Mouse (Mus musculus): ENCODE results near the gene Slc7a6os. TPM values are rescaled to one million over a fixed set of nuclear protein-coding genes. Genes with fewer than 3 reads are reported as not detected.
A peak's percentile ranks its signal among the peaks of the same experiment; 100 is the strongest.
"Not testable (repeated sequence)": the region's sequence is repeated elsewhere in the genome, so short reads cannot be mapped to it uniquely, and the experiment has no call there.

Slc7a6os gene
- total RNA-seq (2021): 10 to 100 TPM; 34.1 to 38.0 TPM
- long read RNA-seq, experiment 1, partial matches to known transcripts: 3 of 9 reads
- long read RNA-seq, experiment 1, other reads (novel, unspliced or antisense): 3 of 9 reads
- long read RNA-seq, experiment 2, transcript Slc7a6os-201 (5 exons, 1,246 nt): major isoform, 6 of 19 reads
- long read RNA-seq, experiment 2, partial matches to known transcripts: 5 of 19 reads
- long read RNA-seq, experiment 2, other reads (novel, unspliced or antisense): 6 of 19 reads

DNA sequence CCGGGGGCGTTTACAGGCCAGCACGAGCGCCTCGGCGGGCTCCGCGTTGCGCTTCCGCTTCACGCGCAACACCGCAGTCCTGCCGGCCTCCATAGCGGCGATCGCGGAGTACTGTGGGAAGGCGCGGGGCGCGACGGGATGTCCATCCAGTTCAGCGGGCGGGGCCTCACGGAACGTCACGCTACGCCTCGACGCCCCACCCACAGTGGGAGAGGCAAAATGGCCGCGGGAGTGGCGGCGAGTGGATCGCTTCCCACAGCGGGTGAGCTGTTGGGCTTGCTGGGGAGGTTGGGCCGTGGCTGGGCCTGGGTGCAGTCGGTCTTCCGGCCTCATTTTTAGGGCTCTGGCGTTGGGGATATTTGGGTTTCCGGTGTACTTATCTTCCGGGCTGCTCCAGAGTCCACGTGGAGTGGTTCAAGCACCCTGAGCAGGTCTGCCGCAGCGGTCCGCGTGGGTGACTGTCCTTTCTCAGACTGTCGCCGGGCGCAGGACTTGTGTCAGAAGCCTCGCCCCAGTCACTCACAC is at the start of gene Slc7a6os, which contains the start of gene Prmt7:
Gene Slc7a6os (minus strand): TSS at position 115 of the 525 bp plus-strand sequence.
Gene Prmt7 (plus strand): TSS at position 116 of the 525 bp plus-strand sequence.
- DNase-seq (ENCODE audit: low spot score in 2 of 2): peak; percentile 89 to 94

DNA sequence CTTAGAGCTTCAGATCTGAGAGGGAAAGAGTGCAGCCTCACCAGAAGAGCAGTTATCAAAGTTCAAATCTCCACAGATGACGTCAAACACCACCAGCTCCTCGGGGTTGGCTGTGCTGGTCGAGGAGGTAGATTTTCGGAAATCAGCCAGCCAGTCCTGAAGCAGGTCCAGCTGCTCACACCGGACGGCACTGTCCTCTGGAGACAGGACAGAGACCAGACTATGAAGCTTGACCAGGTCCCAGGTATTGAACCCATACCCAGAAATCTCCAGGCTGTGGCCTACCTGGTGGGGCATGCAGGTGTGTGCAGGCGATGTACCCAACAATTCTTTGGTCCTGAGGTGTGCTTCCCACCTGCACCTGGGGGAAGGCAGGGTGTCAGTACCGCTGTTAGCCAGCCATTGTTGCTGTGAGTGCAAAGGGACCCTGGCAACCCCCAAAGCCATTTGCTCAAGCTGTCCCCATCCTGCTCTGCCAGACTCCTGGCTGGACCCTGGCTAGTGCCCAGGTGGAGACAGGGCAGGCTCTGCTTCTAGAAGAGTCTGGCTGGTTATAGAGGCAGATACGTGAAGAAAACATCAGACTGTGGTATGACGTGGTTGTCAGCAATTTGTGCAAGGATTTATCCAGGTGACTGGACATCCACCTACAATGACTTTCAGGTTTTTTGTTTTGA is 49.0 kb upstream of the Slc7a6os start:
- DNase-seq (ENCODE audit: low spot score in 2 of 2): no peak

DNA sequence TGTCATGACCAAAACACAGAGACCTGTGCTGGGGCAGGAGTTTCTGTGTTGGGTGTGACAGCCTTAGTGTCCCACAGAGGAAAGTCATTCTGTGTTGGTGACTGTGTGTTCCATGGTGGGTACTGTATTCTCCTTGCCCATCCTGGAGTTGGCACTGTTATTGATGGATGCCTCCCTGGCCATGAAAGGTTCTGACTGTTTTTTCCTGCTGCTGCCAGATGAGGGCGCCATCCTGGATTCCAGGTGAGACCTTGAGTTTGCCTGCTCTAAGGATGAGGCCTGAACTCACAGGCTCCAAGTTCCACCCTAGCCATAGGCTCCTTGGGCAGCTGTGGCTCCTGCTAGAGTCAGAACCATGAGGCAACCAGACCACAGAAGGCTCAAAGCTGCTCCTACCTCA is 47.4 kb upstream of the Slc7a6os start:
- DNase-seq (ENCODE audit: low spot score in 2 of 2): peak in 1 of 2 experiments; percentile 10

DNA sequence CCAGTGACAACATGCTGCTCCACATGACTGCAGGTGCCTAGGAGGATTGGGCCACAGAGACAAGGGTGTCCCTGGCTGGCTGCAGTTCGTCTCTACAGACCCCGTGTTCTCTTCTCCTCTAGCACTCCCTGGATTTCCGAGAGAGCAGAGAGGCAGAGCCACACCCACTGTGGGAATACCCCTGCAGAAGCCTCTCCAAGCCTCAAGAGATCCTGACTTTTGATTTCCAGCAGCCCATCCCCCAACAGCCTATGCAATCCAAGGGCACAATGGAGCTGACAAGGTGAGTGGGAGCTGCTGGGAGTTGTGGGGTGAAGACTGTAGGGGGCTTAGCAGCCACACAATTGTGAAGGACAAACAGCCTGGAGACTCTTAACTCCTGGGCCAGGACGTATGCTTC is 39.5 kb upstream of the Slc7a6os start:
- no peak for DNase-seq (ENCODE audit: low spot score in 2 of 2)

DNA sequence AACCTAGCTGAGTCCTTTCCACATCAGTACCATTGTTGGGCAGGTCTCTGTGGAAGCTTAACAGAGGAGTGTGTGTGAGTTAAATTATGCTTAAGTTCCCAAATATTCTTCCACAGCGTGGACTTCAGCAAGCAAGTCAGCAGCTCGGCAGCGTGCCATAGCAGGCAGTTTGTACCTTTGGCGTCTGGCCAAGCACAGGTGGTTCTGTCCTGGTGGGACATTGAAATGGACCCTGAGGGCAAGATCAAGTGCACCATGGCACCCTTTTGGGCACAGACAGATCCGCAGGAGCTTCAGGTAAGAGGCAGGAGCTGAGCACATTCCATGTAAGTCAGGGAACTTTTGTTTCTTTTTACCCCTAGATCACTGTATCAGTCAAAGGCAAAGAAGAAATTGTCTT is 26.4 kb upstream of the Slc7a6os start:
- DNase-seq (ENCODE audit: low spot score in 2 of 2): no peak

DNA sequence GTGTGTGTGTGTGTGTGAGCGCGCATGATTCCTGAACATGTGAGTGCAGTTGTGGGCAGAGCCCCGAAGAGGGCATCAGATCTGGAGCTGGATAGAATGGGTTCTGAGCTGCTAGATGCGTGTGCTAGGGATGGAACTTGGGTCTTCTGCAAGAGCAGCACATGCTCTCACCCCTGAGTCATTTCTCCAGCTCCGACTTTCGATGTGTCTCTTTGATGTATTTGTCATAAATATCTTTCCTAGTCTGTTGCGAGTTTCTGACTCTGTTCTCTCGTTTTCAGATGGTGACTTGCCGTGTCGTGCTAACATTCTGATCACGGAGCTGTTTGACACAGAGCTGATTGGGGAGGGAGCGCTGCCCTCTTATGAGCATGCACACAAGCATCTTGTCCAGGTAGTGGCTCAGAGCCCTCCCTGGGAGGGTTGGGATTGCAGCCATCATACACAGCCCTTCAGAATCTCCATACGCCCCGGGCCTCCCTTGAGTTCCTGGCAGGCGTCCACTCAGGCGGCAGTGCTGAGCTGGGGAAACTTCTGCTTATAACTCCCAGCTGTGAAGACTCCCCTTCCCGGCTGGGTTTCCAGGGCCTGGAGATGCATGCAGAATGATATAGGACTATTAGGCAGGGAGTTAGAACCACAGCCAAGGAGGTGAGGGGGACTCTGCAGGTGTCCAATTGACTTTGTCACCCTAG is 24.0 kb upstream of the Slc7a6os start:
- no peak for DNase-seq (ENCODE audit: low spot score in 2 of 2)

DNA sequence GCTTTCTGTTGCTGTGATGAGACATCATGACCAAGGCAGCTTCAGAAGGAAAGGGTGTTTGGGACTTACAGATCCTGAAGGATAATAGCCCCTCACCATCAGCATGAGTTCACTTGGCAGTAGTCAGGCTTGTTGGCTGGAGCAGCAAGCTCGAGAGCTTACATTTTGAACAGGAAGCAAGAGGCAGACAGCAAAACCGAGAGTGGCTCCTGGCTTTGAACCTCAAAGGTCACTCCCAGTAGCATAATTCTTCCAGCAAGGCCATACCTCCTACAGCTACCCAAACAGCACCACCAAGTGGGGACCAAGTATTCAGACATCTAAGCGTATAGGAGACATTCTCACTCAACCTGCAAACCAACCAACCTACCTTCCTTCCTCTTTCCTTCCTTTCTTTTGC is 22.0 kb upstream of the Slc7a6os start:
- no peak for DNase-seq (ENCODE audit: low spot score in 2 of 2)

DNA sequence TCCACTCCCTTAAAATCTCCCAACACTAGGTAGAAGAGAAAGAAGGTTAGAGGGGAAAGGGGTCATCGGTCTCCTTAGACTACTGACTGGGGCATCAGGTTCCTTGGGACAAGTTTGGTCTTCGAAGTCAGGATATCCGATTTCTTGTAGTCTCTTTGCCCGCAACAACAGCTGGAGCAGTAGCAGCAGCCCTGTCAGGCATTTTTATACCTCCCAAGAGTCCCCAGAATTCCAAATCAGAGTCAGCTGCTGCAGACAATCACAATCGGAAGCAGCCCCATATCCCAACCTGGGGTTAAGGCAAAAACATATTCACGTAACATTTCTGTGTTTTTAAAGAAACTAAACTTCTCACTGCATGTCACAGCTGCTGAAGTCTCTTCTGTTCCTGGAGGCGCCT is 20.8 kb upstream of the Slc7a6os start:
- DNase-seq (ENCODE audit: low spot score in 2 of 2): no peak

DNA sequence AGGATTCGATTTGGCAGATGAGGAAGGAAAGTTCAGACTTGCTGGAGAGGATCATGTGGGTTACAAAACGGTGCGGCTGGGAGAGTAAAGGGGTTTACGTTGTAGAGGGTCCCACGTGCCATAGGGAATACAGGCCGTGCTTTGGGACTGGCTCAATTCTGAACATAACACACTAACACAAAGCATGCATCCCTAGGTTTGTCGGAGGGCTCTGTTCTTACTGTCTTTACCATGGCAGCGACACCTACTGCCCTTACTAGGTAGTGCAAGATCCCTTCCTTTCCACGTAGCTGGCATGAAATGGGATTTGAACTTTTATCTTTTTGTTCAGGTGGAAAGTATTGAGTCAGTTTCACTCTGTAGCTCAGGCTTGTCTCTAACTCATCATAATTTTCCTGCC is 15.9 kb upstream of the Slc7a6os start:
- DNase-seq (ENCODE audit: low spot score in 2 of 2): no peak

DNA sequence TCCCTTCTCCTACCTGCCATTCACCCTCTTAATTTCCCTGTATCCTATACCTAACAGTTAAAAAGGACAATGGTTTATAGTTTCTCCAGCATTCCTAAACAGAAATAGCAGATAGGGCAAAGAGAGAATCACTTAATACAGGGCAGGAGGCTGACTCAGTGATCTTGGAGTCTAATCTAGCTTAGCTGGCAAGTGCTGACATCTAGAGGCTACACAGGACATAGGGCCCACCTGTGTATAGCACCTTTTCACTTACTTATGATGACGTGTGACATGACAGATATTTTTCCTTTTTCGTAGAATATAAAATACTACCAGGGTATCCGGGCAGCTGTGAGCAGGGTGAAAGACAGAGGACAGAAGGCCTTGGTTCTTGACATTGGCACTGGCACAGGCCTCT is 8.9 kb upstream of the Slc7a6os start:
- no peak for DNase-seq (ENCODE audit: low spot score in 2 of 2)

DNA sequence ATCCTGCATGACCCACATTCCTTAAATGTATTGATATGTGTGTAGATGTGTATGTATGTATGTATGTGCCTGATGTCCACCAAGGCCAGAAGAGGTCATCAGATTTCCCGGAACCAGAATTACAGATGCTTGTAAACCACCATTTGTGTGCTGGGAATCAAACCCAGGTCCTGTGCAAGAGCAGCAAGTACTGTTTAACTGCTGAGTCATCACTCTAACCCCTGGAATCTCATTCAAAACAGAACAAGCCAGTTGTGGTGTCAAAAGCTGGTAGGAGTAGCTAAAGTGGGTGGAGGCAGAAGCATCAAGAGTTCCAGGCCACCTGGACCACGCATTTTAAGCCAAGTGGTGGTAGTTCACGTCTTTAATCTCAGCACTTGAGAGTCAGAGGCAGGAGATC is 3.2 kb upstream of the Slc7a6os start:
- DNase-seq (ENCODE audit: low spot score in 2 of 2): no peak

DNA sequence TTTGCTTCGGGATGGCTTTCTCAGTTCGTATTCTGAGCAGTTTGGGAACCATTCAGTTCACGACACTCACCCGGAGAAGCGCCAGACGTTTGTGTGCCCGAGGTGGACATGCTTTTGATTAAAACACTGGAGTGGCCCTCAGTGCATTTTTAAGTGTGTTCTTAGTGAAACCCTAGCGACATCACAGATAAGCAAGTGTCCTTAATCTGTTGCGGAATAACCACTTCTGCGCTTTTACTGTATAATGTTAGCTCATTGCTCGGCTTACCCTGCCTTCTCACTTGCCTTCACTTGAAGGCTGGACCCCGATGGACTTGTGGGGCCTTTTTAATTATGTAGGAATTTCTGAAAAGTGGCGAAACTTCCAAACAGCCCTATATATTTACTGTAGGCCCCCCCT is 686 bp upstream of the Slc7a6os start:
- no peak for DNase-seq (ENCODE audit: low spot score in 2 of 2)

DNA sequence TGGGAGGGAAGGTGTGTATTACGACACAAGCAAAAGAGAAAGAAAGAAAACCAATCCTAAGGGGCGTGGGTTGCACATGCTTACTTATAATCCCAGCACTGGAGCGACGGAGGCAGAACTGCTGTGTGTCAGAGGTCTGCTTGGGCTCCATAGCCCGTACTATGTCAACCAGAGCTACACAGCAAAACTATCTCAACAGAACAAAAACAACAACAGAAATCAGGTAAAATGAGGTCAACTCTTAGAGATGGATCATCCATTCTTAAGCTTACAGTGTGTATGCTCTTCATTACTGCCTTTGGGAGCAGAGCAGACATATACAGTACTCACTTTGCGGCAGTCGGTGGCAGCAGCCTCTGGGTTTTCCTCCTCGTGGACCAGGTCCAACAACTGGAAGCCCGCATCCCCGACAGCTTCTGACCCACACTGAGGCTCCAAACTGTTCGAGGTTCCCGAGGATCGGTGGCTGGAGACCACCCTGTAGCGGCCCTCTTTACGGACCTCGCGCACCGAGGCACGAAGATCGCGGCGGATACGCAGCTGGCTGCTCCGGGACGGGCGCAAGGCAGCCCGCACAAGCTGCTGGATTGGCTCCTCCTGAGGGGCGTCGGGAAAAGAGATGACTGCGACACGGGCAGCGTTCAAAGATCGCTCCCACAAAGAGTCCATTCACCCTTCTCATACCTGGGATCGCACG is 552 bp downstream of the Slc7a6os start:
- DNase-seq (ENCODE audit: low spot score in 2 of 2): no peak

DNA sequence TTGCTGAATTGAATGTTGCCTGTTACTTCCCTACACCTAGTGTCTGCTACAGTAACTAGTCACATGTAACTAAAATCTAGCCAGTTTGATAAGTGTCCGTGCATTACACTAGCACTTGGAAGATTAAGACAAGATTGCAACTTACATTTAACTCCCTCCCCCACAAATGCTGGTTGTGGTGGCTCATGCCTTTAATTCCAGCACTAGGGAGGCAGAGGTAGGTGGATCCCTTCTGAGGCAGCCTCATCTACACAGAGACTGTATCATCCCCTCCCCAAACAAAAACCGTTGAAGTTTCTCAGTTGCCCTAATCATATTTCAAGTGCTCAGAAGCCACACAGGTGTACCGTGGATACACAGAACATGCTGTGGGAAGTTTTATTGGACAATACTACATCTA is 11.1 kb downstream of the Slc7a6os start:
- DNase-seq (ENCODE audit: low spot score in 2 of 2): not testable (repeated sequence)

DNA sequence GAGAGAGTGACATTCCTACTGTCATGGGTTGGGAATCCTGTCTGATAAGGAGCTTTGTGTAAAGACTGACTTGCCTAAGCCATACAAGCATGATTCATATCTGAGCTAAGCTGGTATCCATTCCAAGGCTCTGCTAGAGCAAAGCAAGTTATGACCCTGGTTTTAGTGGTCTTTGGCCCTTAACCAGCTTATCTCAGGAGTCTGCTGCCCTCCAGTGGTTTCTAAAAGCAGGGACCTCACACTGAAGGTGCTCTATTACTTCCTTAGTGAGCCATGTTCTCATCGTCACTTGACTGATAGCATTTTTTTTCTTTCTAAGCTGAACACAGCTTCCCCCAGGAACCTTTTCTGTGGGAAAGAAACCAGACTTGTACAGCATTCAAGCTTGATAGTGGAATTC is 12.0 kb downstream of the Slc7a6os start:
- peak in 1 of 2 experiments; percentile 7 for DNase-seq (ENCODE audit: low spot score in 2 of 2)

DNA sequence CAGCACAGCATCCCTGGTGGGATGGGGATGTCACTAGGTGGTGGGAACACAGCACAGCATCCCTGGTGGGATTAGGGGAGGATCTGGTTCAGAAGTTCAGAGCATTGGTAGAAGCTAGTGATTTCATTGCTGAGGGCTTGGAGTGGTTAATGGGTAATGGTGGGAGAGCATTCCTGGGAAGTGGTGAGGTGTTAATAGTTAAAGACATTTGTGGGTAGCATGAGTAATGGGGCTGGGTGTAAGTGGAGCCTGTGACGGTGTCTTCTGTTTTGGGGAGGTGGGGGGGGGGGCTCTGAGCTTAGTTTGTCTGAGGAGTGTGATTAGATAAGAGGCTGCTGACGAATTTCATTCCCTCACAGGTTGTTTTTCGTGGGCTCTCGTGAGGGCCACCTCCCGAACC is 16.7 kb downstream of the Slc7a6os start:
- no peak for DNase-seq (ENCODE audit: low spot score in 2 of 2)

DNA sequence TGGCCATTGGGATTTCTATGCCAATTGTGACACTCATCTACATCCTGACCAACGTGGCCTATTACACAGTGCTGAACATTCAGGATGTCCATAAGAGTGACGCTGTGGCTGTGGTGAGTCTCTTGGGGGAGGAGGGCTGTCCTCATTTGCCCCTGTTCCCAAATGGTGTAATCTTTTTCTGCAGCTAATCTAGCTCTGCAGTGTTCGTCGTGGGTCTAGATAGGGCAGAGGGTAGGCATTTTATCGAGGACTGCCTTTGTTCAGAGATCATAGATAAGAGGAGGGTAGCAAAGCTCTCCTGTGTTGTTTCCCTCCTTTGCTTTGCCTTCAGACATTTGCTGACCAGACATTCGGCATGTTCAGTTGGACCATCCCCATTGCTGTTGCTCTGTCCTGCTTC is 17.6 kb downstream of the Slc7a6os start:
- no peak for DNase-seq (ENCODE audit: low spot score in 2 of 2)

DNA sequence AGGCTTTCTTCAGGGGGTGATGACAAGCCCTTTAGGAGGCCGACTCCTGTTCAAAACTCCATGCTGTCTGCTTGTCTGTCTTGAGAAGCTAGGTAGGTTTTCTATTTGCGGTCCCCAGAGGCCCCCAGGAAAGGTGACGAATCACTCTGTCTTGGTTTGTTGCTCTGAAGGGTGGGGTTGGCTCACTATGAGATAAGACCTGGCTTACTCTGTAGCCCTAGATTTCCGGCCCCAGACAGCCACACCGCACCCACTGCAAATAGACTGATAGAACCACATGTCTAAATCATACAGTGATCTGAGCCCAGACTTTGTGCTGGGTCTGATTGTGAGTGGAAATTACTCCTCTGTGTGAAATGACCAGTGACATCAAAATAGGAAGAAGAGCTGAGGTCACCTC is 19.1 kb downstream of the Slc7a6os start:
- DNase-seq (ENCODE audit: low spot score in 2 of 2): no peak

DNA sequence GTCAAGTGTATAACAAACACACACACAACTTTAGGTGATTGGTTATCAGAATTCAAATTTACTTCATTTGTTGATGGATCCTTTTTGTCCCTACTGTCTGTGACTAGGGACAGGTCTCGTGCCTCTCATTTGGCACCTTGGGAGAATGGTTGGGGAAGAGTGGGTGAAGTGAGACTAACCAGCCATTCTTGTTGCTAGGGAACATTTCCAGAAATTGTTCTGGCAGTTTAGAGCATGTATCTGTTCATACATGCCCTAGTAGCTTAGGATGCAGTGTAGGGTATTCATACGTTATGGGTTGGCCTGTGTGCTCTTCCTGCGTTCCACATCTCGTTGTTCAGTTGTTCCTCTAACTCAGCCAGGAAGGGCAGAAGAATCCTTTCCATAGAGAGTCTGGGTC is 21.6 kb downstream of the Slc7a6os start:
- no peak for DNase-seq (ENCODE audit: low spot score in 2 of 2)

DNA sequence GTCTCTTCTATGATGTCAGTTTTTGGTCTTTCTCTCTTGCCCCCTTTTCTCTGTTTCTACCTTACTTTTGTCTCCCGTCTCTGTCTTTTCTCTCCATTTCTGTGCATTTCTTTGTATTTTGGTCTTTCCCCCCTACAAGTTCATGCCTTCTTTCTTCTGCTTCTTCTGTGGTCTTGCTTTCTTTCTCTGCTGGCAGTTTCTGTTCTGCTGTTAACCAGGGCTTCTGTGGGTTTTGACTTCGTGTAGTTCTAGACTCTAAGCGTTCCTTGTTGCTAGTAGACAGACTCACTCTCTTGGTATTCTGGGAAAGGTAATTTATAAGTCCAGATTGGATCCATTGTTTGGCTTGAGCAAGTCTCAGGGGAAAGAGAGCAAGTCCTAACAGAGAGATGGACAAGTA is 24.3 kb downstream of the Slc7a6os start:
- no peak for DNase-seq (ENCODE audit: low spot score in 2 of 2)

DNA sequence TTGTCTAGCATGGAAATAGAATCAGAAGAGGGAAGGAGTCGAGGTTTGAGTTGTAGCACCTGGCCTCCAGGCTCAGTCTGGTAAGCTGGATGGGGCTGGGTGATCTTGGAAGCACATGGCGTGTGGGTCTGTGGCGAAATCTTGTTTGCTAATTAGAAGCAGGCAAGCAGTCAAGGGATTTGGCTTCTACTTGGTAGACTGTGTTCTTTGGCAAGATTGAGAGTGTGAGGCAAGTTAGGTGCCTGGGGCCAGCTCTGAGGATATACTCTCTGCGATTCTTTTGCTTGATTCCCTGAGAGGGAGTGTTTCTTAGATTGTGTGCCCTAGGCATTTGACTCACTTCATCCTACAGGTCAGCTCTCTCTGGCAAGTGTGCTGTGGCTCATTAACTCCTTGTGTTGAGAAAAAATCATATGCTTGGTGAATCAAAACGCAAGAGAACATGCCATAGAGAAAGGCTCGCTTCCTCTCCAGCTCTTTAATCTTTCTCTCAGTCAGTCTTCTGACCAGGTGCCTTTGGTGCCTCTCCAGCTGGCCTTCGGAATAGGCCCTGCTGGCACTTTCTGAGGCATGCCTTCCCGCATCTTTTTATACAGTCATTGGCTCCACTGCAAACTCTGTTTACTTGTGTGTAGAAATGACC is 25.0 kb downstream of the Slc7a6os start:
- no peak for DNase-seq (ENCODE audit: low spot score in 2 of 2)
